Mouse (Mus musculus): Measurements from ENCODE around the gene Rab42. TPM values are rescaled to one million over a fixed set of nuclear protein-coding genes. Genes with fewer than 3 reads are reported as not detected.

Gene Rab42
- polyA plus RNA-seq, 1 experiment from 2014 or later, result 1.3 TPM

- no peaks in the 10 kb centered on the region for H3K27me3 ChIP-seq (ENCODE audit: control insufficient read depth, insufficient read depth, low read length)
- H3K27ac ChIP-seq (replicated peaks; ENCODE audit: low read depth, low read length), result no peak overlapping the region
- H3K9me3 ChIP-seq (ENCODE audit: control insufficient read depth, low read length), result no peaks in the 10 kb centered on the region
- WGBS, result 64% methylated on average over 2 of the region's 2 CpGs
- H3K9ac ChIP-seq (replicated peaks; ENCODE audit: low read length), result 0 out of 2 replicates have a peak overlapping the region, but pooled peaks have one; percentile 21
- DNase-seq, result no peak
- ATAC-seq (ENCODE audit: low FRiP score, low TSS enrichment), result no peak
- H3K4me1 ChIP-seq (ENCODE audit: control insufficient read depth, insufficient read depth, low read length), result peaks cover 14% of the 10 kb centered on the region
- H3K36me3 ChIP-seq (ENCODE audit: control insufficient read depth, insufficient read depth, low read length), result no peaks in the 10 kb centered on the region
- H3K4me3 ChIP-seq (replicated peaks; ENCODE audit: low read depth, low read length), result peak overlapping the region; percentile 58; the same call in 1 of the 2 replicates
- H3K4me2 ChIP-seq (ENCODE audit: low read length), result peak overlapping the region; percentile 93
These were observed 30.0 kb downstream of the Rab42 start for GRCm38 (mm10) chr4:132273166-132273565.

- under 1% methylated on average over 35 of the region's 35 CpGs for WGBS
These were observed 33.2 kb downstream of the Rab42 start for GRCm38 (mm10) chr4:132269740-132270560.

DNA sequence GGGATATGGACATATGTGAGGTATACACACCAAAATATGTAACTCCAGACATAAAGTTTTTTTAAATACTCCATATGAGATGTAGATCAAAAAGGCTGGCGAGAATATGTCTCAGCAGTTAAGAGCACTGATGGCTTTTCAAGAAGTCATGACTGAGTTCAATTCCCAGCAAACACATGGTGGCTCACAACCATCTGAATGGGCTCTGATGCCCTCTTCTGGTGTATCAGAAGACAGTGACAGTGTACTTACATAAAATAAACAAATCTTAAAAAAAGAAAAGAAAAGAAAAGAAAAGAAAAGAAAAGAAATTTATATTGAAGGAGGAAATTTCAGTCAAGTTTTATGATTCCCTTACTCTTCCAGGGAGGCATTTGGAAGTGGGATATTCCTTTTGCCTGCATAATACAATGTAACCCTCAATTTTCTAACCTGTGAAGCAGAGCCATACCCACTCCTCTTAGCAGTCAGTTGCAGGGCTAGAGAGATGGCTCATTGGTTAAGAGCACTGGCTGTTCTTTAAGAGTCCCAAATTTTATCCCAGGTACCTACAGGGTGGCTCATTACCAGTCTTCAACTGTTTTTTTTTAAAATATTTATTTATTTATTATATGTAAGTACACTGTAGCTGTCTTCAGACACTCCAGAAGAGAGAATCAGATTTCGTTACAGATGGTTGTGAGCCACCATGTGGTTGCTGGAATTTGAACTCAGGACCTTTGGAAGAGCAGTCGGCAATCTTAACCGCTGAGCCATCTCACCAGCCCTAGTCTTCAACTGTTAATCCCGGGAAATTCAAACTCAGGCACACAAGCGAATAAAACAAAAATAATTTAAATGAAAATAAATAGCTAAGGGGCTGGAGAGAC lies 34.1 kb downstream of the Rab42 start:
- H3K4me2 ChIP-seq (ENCODE audit: low read length), result peak overlapping the region; percentile 53; the same call in 1 of the 2 replicates
- H3K9me3 ChIP-seq (ENCODE audit: control insufficient read depth, low read length), result no peaks in the 10 kb centered on the region
- no peak overlapping the region for H3K9ac ChIP-seq (replicated peaks; ENCODE audit: low read length)
- DNase-seq (peak; percentile 40), ATAC-seq (ENCODE audit: low FRiP score, low TSS enrichment) (no peak)
- no peak overlapping the region for H3K4me3 ChIP-seq (replicated peaks; ENCODE audit: low read depth, low read length)
- H3K36me3 ChIP-seq (ENCODE audit: control insufficient read depth, insufficient read depth, low read length), result no peaks in the 10 kb centered on the region
- 0 out of 2 replicates have a peak overlapping the region, but pooled peaks have one; percentile 94 for H3K27ac ChIP-seq (replicated peaks; ENCODE audit: low read depth, low read length)
- WGBS, result 16% methylated on average over 6 of the region's 6 CpGs
- peaks cover 9% of the 10 kb centered on the region; the same call in 1 of the 2 replicates for H3K4me1 ChIP-seq (ENCODE audit: control insufficient read depth, insufficient read depth, low read length)
- H3K27me3 ChIP-seq (ENCODE audit: control insufficient read depth, insufficient read depth, low read length), result no peaks in the 10 kb centered on the region

More at GRCm38 (mm10) chr4:132269740-132270560, 33.2 kb downstream of the Rab42 start:
- Histone ChIP-seq H3K9me3 (ENCODE audit: control insufficient read depth, low read length) (no peaks in the 10 kb centered on the region), H3K27ac (replicated peaks; ENCODE audit: low read depth, low read length) (peak overlapping the region; percentile 94), H3K36me3 (ENCODE audit: control insufficient read depth, insufficient read depth, low read length) (no peaks in the 10 kb centered on the region), H3K4me2 (ENCODE audit: low read length) (peak overlapping the region; percentile 53), H3K27me3 (ENCODE audit: control insufficient read depth, insufficient read depth, low read length) (no peaks in the 10 kb centered on the region), H3K4me3 (replicated peaks; ENCODE audit: low read depth, low read length) (peak overlapping the region; percentile 30), H3K9ac (replicated peaks; ENCODE audit: low read length) (peak overlapping the region; percentile 66), H3K4me1 (ENCODE audit: control insufficient read depth, insufficient read depth, low read length) (peaks cover 10% of the 10 kb centered on the region)
- ATAC-seq (ENCODE audit: low FRiP score, low TSS enrichment) (peak; percentile 73), DNase-seq (peak; percentile 93)

- Histone ChIP-seq H3K27me3 (ENCODE audit: control insufficient read depth, insufficient read depth, low read length) (no peaks in the 10 kb centered on the region), H3K27ac (replicated peaks; ENCODE audit: low read depth, low read length) (no peak overlapping the region), H3K36me3 (ENCODE audit: control insufficient read depth, insufficient read depth, low read length) (no peaks in the 10 kb centered on the region), H3K9me3 (ENCODE audit: control insufficient read depth, low read length) (no peaks in the 10 kb centered on the region), H3K4me2 (ENCODE audit: low read length) (no peak overlapping the region), H3K9ac (replicated peaks; ENCODE audit: low read length) (no peak overlapping the region), H3K4me3 (replicated peaks; ENCODE audit: low read depth, low read length) (no peak overlapping the region), H3K4me1 (ENCODE audit: control insufficient read depth, insufficient read depth, low read length) (peaks cover 8% of the 10 kb centered on the region; the same call in 1 of the 2 replicates)
- DNase-seq, result no peak
- WGBS, result 81% methylated on average over 3 of the region's 3 CpGs
- no peak for ATAC-seq (ENCODE audit: low FRiP score, low TSS enrichment)
These were observed 36.3 kb downstream of the Rab42 start for GRCm38 (mm10) chr4:132266835-132267349.

- Histone ChIP-seq H3K9me3 (ENCODE audit: control insufficient read depth, low read length) (no peaks in the 10 kb centered on the region), H3K36me3 (ENCODE audit: control insufficient read depth, insufficient read depth, low read length) (no peaks in the 10 kb centered on the region)
- WGBS, result 96% methylated on average over 7 of the region's 7 CpGs
These were observed 39.9 kb downstream of the Rab42 start for GRCm38 (mm10) chr4:132263313-132263712.

GRCm38 (mm10) chr4:132262358-132262616 lies 40.9 kb downstream of the Rab42 start:
- H3K27me3 ChIP-seq (ENCODE audit: control insufficient read depth, insufficient read depth, low read length), result no peaks in the 10 kb centered on the region
- DNase-seq (no peak), ATAC-seq (ENCODE audit: low FRiP score, low TSS enrichment) (no peak)
- no peak overlapping the region for H3K27ac ChIP-seq (replicated peaks; ENCODE audit: low read depth, low read length)
- no peaks in the 10 kb centered on the region for H3K36me3 ChIP-seq (ENCODE audit: control insufficient read depth, insufficient read depth, low read length)
- H3K9me3 ChIP-seq (ENCODE audit: control insufficient read depth, low read length), result no peaks in the 10 kb centered on the region
- 87% methylated on average over 5 of the region's 5 CpGs for WGBS
- no peak overlapping the region for H3K9ac ChIP-seq (replicated peaks; ENCODE audit: low read length)
- H3K4me3 ChIP-seq (replicated peaks; ENCODE audit: low read depth, low read length), result no peak overlapping the region
- no peak overlapping the region for H3K4me2 ChIP-seq (ENCODE audit: low read length)
- peaks cover 20% of the 10 kb centered on the region for H3K4me1 ChIP-seq (ENCODE audit: control insufficient read depth, insufficient read depth, low read length)

More at GRCm38 (mm10) chr4:132263313-132263712, 39.9 kb downstream of the Rab42 start:
- Histone ChIP-seq H3K27ac (replicated peaks; ENCODE audit: low read depth, low read length) (no peak overlapping the region), H3K4me2 (ENCODE audit: low read length) (no peak overlapping the region), H3K4me3 (replicated peaks; ENCODE audit: low read depth, low read length) (no peak overlapping the region), H3K9ac (replicated peaks; ENCODE audit: low read length) (no peak overlapping the region), H3K27me3 (ENCODE audit: control insufficient read depth, insufficient read depth, low read length) (no peaks in the 10 kb centered on the region), H3K4me1 (ENCODE audit: control insufficient read depth, insufficient read depth, low read length) (peaks cover 20% of the 10 kb centered on the region)
- DNase-seq, result no peak
- no peak for ATAC-seq (ENCODE audit: low FRiP score, low TSS enrichment)

DNA sequence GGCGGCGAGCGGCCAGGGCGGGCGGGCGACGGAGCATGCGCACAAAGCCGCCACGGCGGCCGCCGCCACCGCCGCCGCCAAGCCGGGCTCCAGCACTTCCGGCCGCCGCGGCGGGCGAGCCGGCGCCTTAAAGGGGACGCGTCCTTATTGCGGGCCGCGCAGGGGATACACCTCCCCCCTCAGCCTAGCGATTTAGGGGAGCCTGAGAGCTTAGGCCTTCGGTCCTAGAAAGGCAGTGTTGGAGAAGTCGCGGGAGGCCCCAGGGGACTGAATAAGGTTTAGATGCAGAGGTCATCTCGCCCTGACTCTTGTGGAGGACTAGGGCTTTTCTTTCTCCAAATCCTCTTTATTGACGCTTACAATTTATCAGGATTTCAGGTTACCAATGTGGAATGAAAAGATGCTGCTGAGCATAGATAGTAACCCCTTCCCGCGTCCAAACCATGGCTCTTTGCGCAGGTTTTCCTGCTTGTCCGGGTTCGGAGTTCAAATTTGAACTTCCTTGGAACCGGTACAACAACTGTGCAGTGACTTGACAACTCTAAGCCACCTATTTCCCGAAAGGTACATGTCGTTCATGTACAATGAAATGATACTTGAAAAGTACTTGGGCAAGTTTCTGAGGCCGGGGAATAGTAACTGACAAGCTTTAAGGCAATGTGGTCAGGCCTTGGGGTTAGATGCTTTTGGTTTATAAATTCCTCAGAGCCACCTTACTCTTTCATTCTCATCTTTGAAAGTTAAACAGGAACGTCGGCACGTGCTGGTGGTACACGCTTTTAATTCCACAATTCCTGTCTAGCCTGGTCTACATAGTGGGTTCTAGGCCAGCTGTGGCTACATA lies 41.4 kb downstream of the Rab42 start, which contains the start of gene Gmeb1:
Gmeb1 (minus strand) TSS at position 89 of the 844 bp plus-strand sequence.
- ATAC-seq (ENCODE audit: low FRiP score, low TSS enrichment), result peak; percentile 92

More for the DNA sequence above, 41.4 kb downstream of the Rab42 start, which contains the start of gene Gmeb1:
- Histone ChIP-seq H3K27ac (replicated peaks; ENCODE audit: low read depth, low read length) (peak within 1 kb of the TSS; percentile 93), H3K4me2 (ENCODE audit: low read length) (peak within 1 kb of the TSS; percentile 89), H3K4me1 (ENCODE audit: control insufficient read depth, insufficient read depth, low read length) (peaks cover 20% of the 10 kb centered on the region), H3K9ac (replicated peaks; ENCODE audit: low read length) (peak within 1 kb of the TSS; percentile 96), H3K9me3 (ENCODE audit: control insufficient read depth, low read length) (no peaks in the 10 kb centered on the region), H3K36me3 (ENCODE audit: control insufficient read depth, insufficient read depth, low read length) (no peaks in the 10 kb centered on the region), H3K27me3 (ENCODE audit: control insufficient read depth, insufficient read depth, low read length) (no peaks in the 10 kb centered on the region), H3K4me3 (replicated peaks; ENCODE audit: low read depth, low read length) (peak within 1 kb of the TSS; percentile 75)
- WGBS, result 16% methylated on average over 42 of the region's 49 CpGs
- DNase-seq, result peak; percentile 94
